Mouse (Mus musculus): ENCODE measurements around the gene 4921501E09Rik. TPM values are rescaled to one million over a fixed set of nuclear protein-coding genes. Genes with fewer than 3 reads are reported as not detected.

The 4921501E09Rik gene
- not detected in 2 replicates for polyA plus RNA-seq (2012; rRNA removed)

GRCm38 (mm10) chr17:33067958-33068357 is at the start of gene 4921501E09Rik:
Gene 4921501E09Rik (minus strand): TSS chr17:33068058.
- no peak within 1 kb of the TSS for H3K4me3 ChIP-seq (ENCODE audit: control insufficient read depth, insufficient read depth, low read length)
- TF ChIP-seq CTCF (IDR thresholded peaks at IDR 0.05; ENCODE audit: borderline replicate concordance, control insufficient read depth, extremely low read depth, insufficient read depth, low read length, poor library complexity) (no peak), POLR2A (IDR thresholded peaks at IDR 0.05; ENCODE audit: control insufficient read depth, extremely low read depth, insufficient read depth, low read length, poor library complexity) (no peak)
- no peak for DNase-seq

GRCm38 (mm10) chr17:33097396-33097795 is 29.5 kb upstream of the 4921501E09Rik start:
- peaks cover 5% of the 10 kb centered on the region; the same call in 1 of the 2 replicates for H3K4me1 ChIP-seq (replicated peaks; ENCODE audit: control insufficient read depth, insufficient read depth, low read length)
- 66% methylated on average over 2 of the region's 2 CpGs for WGBS
- no peak for DNase-seq

More at GRCm38 (mm10) chr17:33067958-33068357, at the start of gene 4921501E09Rik:
- 83% methylated on average over 1 of the region's 1 CpGs for WGBS
- no peaks in the 10 kb centered on the region for H3K36me3 ChIP-seq (ENCODE audit: control insufficient read depth, insufficient read depth, low read length)
- no peaks in the 10 kb centered on the region for H3K27me3 ChIP-seq (ENCODE audit: control insufficient read depth, insufficient read depth, low read length)
- peaks cover 5% of the 10 kb centered on the region for H3K4me1 ChIP-seq (replicated peaks; ENCODE audit: control insufficient read depth, insufficient read depth, low read length)
- no peak within 1 kb of the TSS for H3K27ac ChIP-seq (ENCODE audit: control insufficient read depth, insufficient read depth, low read length)

GRCm38 (mm10) chr17:33092391-33093193 is 24.7 kb upstream of the 4921501E09Rik start:
- TF ChIP-seq POLR2A (IDR thresholded peaks at IDR 0.05; ENCODE audit: control insufficient read depth, extremely low read depth, insufficient read depth, low read length, poor library complexity) (peak; percentile 18; the same call in 1 of the 2 replicates), CTCF (IDR thresholded peaks at IDR 0.05; ENCODE audit: borderline replicate concordance, control insufficient read depth, extremely low read depth, insufficient read depth, low read length, poor library complexity) (no peak)
- WGBS, result 5% methylated on average over 31 of the region's 31 CpGs
- peak overlapping the region; percentile 62 for H3K4me3 ChIP-seq (ENCODE audit: control insufficient read depth, insufficient read depth, low read length)
- H3K36me3 ChIP-seq (ENCODE audit: control insufficient read depth, insufficient read depth, low read length), result no peaks in the 10 kb centered on the region
- peaks cover 5% of the 10 kb centered on the region; the same call in 1 of the 2 replicates for H3K4me1 ChIP-seq (replicated peaks; ENCODE audit: control insufficient read depth, insufficient read depth, low read length)
- H3K27me3 ChIP-seq (ENCODE audit: control insufficient read depth, insufficient read depth, low read length), result no peaks in the 10 kb centered on the region
- peak overlapping the region; percentile 27 for H3K27ac ChIP-seq (ENCODE audit: control insufficient read depth, insufficient read depth, low read length)
- peak; percentile 69 for DNase-seq

More at GRCm38 (mm10) chr17:33097396-33097795, 29.5 kb upstream of the 4921501E09Rik start:
- Histone ChIP-seq H3K27ac (ENCODE audit: control insufficient read depth, insufficient read depth, low read length) (no peak overlapping the region), H3K36me3 (ENCODE audit: control insufficient read depth, insufficient read depth, low read length) (no peaks in the 10 kb centered on the region), H3K27me3 (ENCODE audit: control insufficient read depth, insufficient read depth, low read length) (no peaks in the 10 kb centered on the region), H3K4me3 (ENCODE audit: control insufficient read depth, insufficient read depth, low read length) (no peak overlapping the region)
- TF ChIP-seq POLR2A (IDR thresholded peaks at IDR 0.05; ENCODE audit: control insufficient read depth, extremely low read depth, insufficient read depth, low read length, poor library complexity), result no peak
- no peak for TF ChIP-seq CTCF (IDR thresholded peaks at IDR 0.05; ENCODE audit: borderline replicate concordance, control insufficient read depth, extremely low read depth, insufficient read depth, low read length, poor library complexity)

GRCm38 (mm10) chr17:33091630-33092029 is 23.8 kb upstream of the 4921501E09Rik start:
- no peak for TF ChIP-seq POLR2A (IDR thresholded peaks at IDR 0.05; ENCODE audit: control insufficient read depth, extremely low read depth, insufficient read depth, low read length, poor library complexity)
- TF ChIP-seq CTCF (IDR thresholded peaks at IDR 0.05; ENCODE audit: borderline replicate concordance, control insufficient read depth, extremely low read depth, insufficient read depth, low read length, poor library complexity), result no peak
- Histone ChIP-seq H3K4me1 (replicated peaks; ENCODE audit: control insufficient read depth, insufficient read depth, low read length) (peaks cover 5% of the 10 kb centered on the region; the same call in 1 of the 2 replicates), H3K4me3 (ENCODE audit: control insufficient read depth, insufficient read depth, low read length) (no peak overlapping the region), H3K27ac (ENCODE audit: control insufficient read depth, insufficient read depth, low read length) (no peak overlapping the region), H3K36me3 (ENCODE audit: control insufficient read depth, insufficient read depth, low read length) (no peaks in the 10 kb centered on the region), H3K27me3 (ENCODE audit: control insufficient read depth, insufficient read depth, low read length) (no peaks in the 10 kb centered on the region)
- 97% methylated on average over 1 of the region's 1 CpGs for WGBS
- no peak for DNase-seq

GRCm38 (mm10) chr17:33089220-33089949 is 21.5 kb upstream of the 4921501E09Rik start, which contains the start of gene Zfp563:
Gene Zfp563 (plus strand): TSS chr17:33089310.
- peak within 1 kb of the TSS; percentile 72 for H3K4me3 ChIP-seq (ENCODE audit: control insufficient read depth, insufficient read depth, low read length)
- H3K4me1 ChIP-seq (replicated peaks; ENCODE audit: control insufficient read depth, insufficient read depth, low read length), result peaks cover 5% of the 10 kb centered on the region; the same call in 1 of the 2 replicates
- peak; percentile 88 for DNase-seq
- TF ChIP-seq CTCF (IDR thresholded peaks at IDR 0.05; ENCODE audit: borderline replicate concordance, control insufficient read depth, extremely low read depth, insufficient read depth, low read length, poor library complexity) (no peak), POLR2A (IDR thresholded peaks at IDR 0.05; ENCODE audit: control insufficient read depth, extremely low read depth, insufficient read depth, low read length, poor library complexity) (no peak)
- H3K27me3 ChIP-seq (ENCODE audit: control insufficient read depth, insufficient read depth, low read length), result no peaks in the 10 kb centered on the region
- WGBS, result 7% methylated on average over 34 of the region's 34 CpGs
- peak within 1 kb of the TSS; percentile 80 for H3K27ac ChIP-seq (ENCODE audit: control insufficient read depth, insufficient read depth, low read length)
- H3K36me3 ChIP-seq (ENCODE audit: control insufficient read depth, insufficient read depth, low read length), result no peaks in the 10 kb centered on the region

- no peak overlapping the region for H3K27ac ChIP-seq (ENCODE audit: control insufficient read depth, insufficient read depth, low read length)
- TF ChIP-seq CTCF (IDR thresholded peaks at IDR 0.05; ENCODE audit: borderline replicate concordance, control insufficient read depth, extremely low read depth, insufficient read depth, low read length, poor library complexity), result no peak
- no peak for TF ChIP-seq POLR2A (IDR thresholded peaks at IDR 0.05; ENCODE audit: control insufficient read depth, extremely low read depth, insufficient read depth, low read length, poor library complexity)
- DNase-seq, result no peak
- no peaks in the 10 kb centered on the region for H3K27me3 ChIP-seq (ENCODE audit: control insufficient read depth, insufficient read depth, low read length)
- no peak overlapping the region for H3K4me3 ChIP-seq (ENCODE audit: control insufficient read depth, insufficient read depth, low read length)
- WGBS, result 8% methylated on average over 1 of the region's 1 CpGs
- H3K36me3 ChIP-seq (ENCODE audit: control insufficient read depth, insufficient read depth, low read length), result no peaks in the 10 kb centered on the region
- no peaks in the 10 kb centered on the region for H3K4me1 ChIP-seq (replicated peaks; ENCODE audit: control insufficient read depth, insufficient read depth, low read length)
Observed at GRCm38 (mm10) chr17:33063001-33063400, 4.9 kb downstream of the 4921501E09Rik start.

Data from thymus, adult 2 months (tissue).